In genomic region chr10:108596162-108596927, GRCm38 (mm10) we compare ENCODE assay signal across 16 mouse cellular contexts.
DNase-seq lines count a peak whose midpoint lies in the region; ATAC-seq and TF ChIP-seq lines count a peak whose summit lies in the region.
"Had no signal": no experiment of that assay in that cellular context is flagged by ENCODE, and none has a peak within 500 bp of the region (broad histone marks: within the 10 kb centered on the region; RNA-seq: fewer than 3 reads in every experiment).

No protein-coding gene starts in this region.

- no peak for TF ChIP-seq EP300 in heart, postnatal 0 days (IDR thresholded peaks at IDR 0.05; ENCODE audit: low read depth)

- no peak overlapping the region for H3K27ac ChIP-seq in heart, postnatal 0 days (ENCODE audit: low read depth)
- peak overlapping the region; percentile 53; the same call in 1 of the 2 replicates for H3K27ac ChIP-seq in liver, embryonic 15.5 days (replicated peaks)
- H3K27ac ChIP-seq: limb, embryonic 10.5 days; midbrain, embryonic 12.5 days had no signal

- peak overlapping the region; percentile 30 for H3K4me3 ChIP-seq in erythroblast, embryonic 14.5 days (replicated peaks)
- no peak overlapping the region for H3K4me3 ChIP-seq in heart, postnatal 0 days (ENCODE audit: low read depth, low read length)
- no peak overlapping the region for H3K4me3 ChIP-seq in liver, embryonic 15.5 days (replicated peaks)
- H3K4me3 ChIP-seq: limb, embryonic 10.5 days; midbrain, embryonic 12.5 days had no signal

- DNase-seq in heart, postnatal 0 days (ENCODE audit: low spot score): no peak
- no peak for DNase-seq in heart, postnatal 4 days
- peak; percentile 43 for DNase-seq in brain, adult 2 months (ENCODE audit: low read depth, low spot score)
- no peak for DNase-seq in layer of hippocampus, adult 9-10 months (ENCODE audit: low spot score)
- DNase-seq in B cell, adult 2 months: no peak
- DNase-seq: adrenal gland, adult 8-10 months; cerebellum, adult 9-11 months; kidney, postnatal 10 days; lung, postnatal 14 days; right cerebral cortex, postnatal 4 days; thymus, postnatal 14 days had no signal

- H3K9ac ChIP-seq in heart, postnatal 0 days (replicated peaks; ENCODE audit: low read depth, low read length): no peak overlapping the region
- no peak overlapping the region for H3K9ac ChIP-seq in liver, embryonic 15.5 days
- H3K9ac ChIP-seq: midbrain, embryonic 12.5 days had no signal

- no peak for TF ChIP-seq CTCF in heart, postnatal 0 days (IDR thresholded peaks at IDR 0.05; ENCODE audit: low read depth)

- peaks cover 24% of the 10 kb centered on the region for H3K4me1 ChIP-seq in erythroblast, embryonic 14.5 days (ENCODE audit: control insufficient read depth)
- peaks cover 9% of the 10 kb centered on the region; the same call in 1 of the 2 replicates for H3K4me1 ChIP-seq in heart, postnatal 0 days (ENCODE audit: control insufficient read depth, insufficient read depth)
- H3K4me1 ChIP-seq in liver, embryonic 15.5 days (replicated peaks): peaks cover 16% of the 10 kb centered on the region
- H3K4me1 ChIP-seq: limb, embryonic 10.5 days; midbrain, embryonic 12.5 days had no signal

- peaks cover 9% of the 10 kb centered on the region for H3K9me3 ChIP-seq in erythroblast, embryonic 14.5 days (ENCODE audit: control insufficient read depth, low read length)
- peaks cover 9% of the 10 kb centered on the region for H3K9me3 ChIP-seq in heart, postnatal 0 days (replicated peaks; ENCODE audit: control insufficient read depth, low read length)
- no peaks in the 10 kb centered on the region for H3K9me3 ChIP-seq in liver, embryonic 15.5 days (replicated peaks)

- peaks cover 2% of the 10 kb centered on the region; the same call in 1 of the 2 replicates for H3K36me3 ChIP-seq in erythroblast, embryonic 14.5 days (ENCODE audit: control insufficient read depth)
- H3K36me3 ChIP-seq in heart, postnatal 0 days (replicated peaks; ENCODE audit: control insufficient read depth, insufficient read depth, low read length): no peaks in the 10 kb centered on the region
- H3K36me3 ChIP-seq in liver, embryonic 15.5 days (replicated peaks): no peaks in the 10 kb centered on the region
- H3K36me3 ChIP-seq: limb, embryonic 10.5 days; midbrain, embryonic 12.5 days had no signal

- H3K4me2 ChIP-seq in heart, postnatal 0 days (ENCODE audit: low read depth, low read length): peak overlapping the region; percentile 8; the same call in 1 of the 2 replicates
- H3K4me2 ChIP-seq in liver, embryonic 15.5 days: peak overlapping the region; percentile 48
- H3K4me2 ChIP-seq: midbrain, embryonic 12.5 days had no signal

- 24% methylated on average over 11 of the region's 11 CpGs for WGBS in heart, postnatal 0 days
- WGBS in liver, embryonic 15.5 days (ENCODE audit: insufficient replicate concordance): 24% methylated on average over 11 of the region's 11 CpGs

- ATAC-seq in erythroblast, adult 5-6 weeks (replicated peaks; ENCODE audit: low FRiP score, poor library complexity, severe bottlenecking): no peak
- ATAC-seq in heart, postnatal 0 days (ENCODE audit: insufficient read depth, low read depth): no peak
- ATAC-seq in liver, embryonic 15.5 days (ENCODE audit: insufficient read depth): peak; percentile 71

- H3K27me3 ChIP-seq in erythroblast, embryonic 14.5 days (ENCODE audit: control insufficient read depth): no peaks in the 10 kb centered on the region
- no peaks in the 10 kb centered on the region for H3K27me3 ChIP-seq in heart, postnatal 0 days (ENCODE audit: control insufficient read depth, insufficient read depth, low read length)
- no peaks in the 10 kb centered on the region for H3K27me3 ChIP-seq in liver, embryonic 15.5 days
- H3K27me3 ChIP-seq: midbrain, embryonic 12.5 days had no signal
